Mouse (Mus musculus) stomach, postnatal 0 days (tissue): ENCODE data around the gene Cmbl. TPM values are rescaled to one million over a fixed set of nuclear protein-coding genes. Genes with fewer than 3 reads are reported as not detected.
A peak's percentile ranks its signal among the peaks of the same experiment; 100 is the strongest.

Experiments
- ATAC-seq: fragments of 200-750 bp; cut with Nextera tagmentation; 2 replicates; pipeline ENCODE4 v1.8.0; 2017; ENCODE audit not compliant: low FRiP score, low TSS enrichment
- DNase-seq: peaks from one replicate; pipeline ENCODE4 v3.0.0-alpha.2; 2016; ENCODE audit warnings: low spot score
- H3K27ac ChIP-seq: fragments of 300-500 bp; sonication (generic); replicated peaks from 2 replicates; pipeline ENCODE4 v1.5.1; 2014; ENCODE audit warnings: mild to moderate bottlenecking, control low read depth
- H3K27me3 ChIP-seq: fragments of 300-500 bp; sonication (generic); 2 replicates; pipeline ENCODE4 v1.6.1; 2014; ENCODE audit warnings: low read length; ENCODE audit not compliant: control insufficient read depth, insufficient read depth
- H3K36me3 ChIP-seq: fragments of 300-500 bp; sonication (generic); 2 replicates; pipeline ENCODE4 v1.6.1; 2014; ENCODE audit warnings: low read length, mixed read lengths; ENCODE audit not compliant: control insufficient read depth, insufficient read depth
- H3K4me1 ChIP-seq: fragments of 300-500 bp; sonication (generic); replicated peaks from 2 replicates; pipeline ENCODE4 v1.6.1; 2014; ENCODE audit warnings: antibody characterized with exemption; ENCODE audit not compliant: control insufficient read depth, insufficient read depth
- H3K4me2 ChIP-seq: fragments of 300-500 bp; sonication (generic); replicated peaks from 2 replicates; pipeline ENCODE4 v1.6.1; 2014; ENCODE audit warnings: low read depth, mild to moderate bottlenecking, control low read depth, moderate library complexity
- H3K4me3 ChIP-seq: fragments of 300-500 bp; sonication (generic); 2 replicates; pipeline ENCODE4 v1.5.1; 2014; ENCODE audit warnings: low read depth, low read length, control low read depth
- H3K9ac ChIP-seq: fragments of 300-500 bp; sonication (generic); 2 replicates; pipeline ENCODE4 v1.6.1; 2014; ENCODE audit warnings: mild to moderate bottlenecking, low read length, control low read depth, mixed read lengths
- H3K9me3 ChIP-seq: fragments of 300-500 bp; sonication (generic); 2 replicates; pipeline ENCODE4 v1.6.1; 2016; ENCODE audit warnings: low read length; ENCODE audit not compliant: control insufficient read depth
- CTCF ChIP-seq: IDR thresholded peaks from 2 replicates; pipeline ENCODE4 v1.5.1; 2016; ENCODE audit warnings: antibody characterized with exemption, low read depth, mild to moderate bottlenecking, moderate library complexity
- EP300 ChIP-seq: optimal IDR thresholded peaks from 2 replicates; pipeline ENCODE3; 2016; ENCODE audit warnings: antibody characterized with exemption
- WGBS: fragments of 180-500 bp; shearing (Covaris S2); extraction: QIAGEN DNeasy Blood & Tissue Kit; methylation state at CpG from one replicate; pipeline ENCODE4 v1.1.7; 2014; 5-methylcytosine and 5-hydroxymethylcytosine counted together
- polyA plus RNA-seq: library from polyadenylated mRNA; unstranded; fragments of >200 nt; fragmentation: Nextera tagmentation; extraction: Ambion mirVana; gene quantifications from 2 replicates; pipeline ENCODE4 v1.2.1, GENCODE M21; 2015

The Cmbl gene
- polyA plus RNA-seq, 1 experiment from 2014 or later, result 37.8 TPM

GRCm38 (mm10) chr15:31601646-31602374, 36.6 kb downstream of the Cmbl start, which contains the start of the genes Cct5 and Fam173b:
Cct5 (minus strand) TSS chr15:31601804.
Fam173b (plus strand) TSS chr15:31601852.
- peak within 1 kb of the TSS; percentile 91 for H3K9ac ChIP-seq
- peak within 1 kb of the TSS; percentile 91 for H3K27ac ChIP-seq
- TF ChIP-seq EP300 (peak; percentile 97), CTCF (no peak)
- H3K4me1 ChIP-seq, result peaks cover 11% of the 10 kb centered on the region; the same call in 1 of the 2 replicates
- DNase-seq (peak; percentile 97), ATAC-seq (peak; percentile 92)
- H3K9me3 ChIP-seq, result no peaks in the 10 kb centered on the region
- peak within 1 kb of the TSS; percentile 93 for H3K4me2 ChIP-seq
- WGBS, result under 1% methylated on average over 63 of the region's 63 CpGs
- peak within 1 kb of the TSS; percentile 84 for H3K4me3 ChIP-seq
- H3K36me3 ChIP-seq, result peaks cover 4% of the 10 kb centered on the region; the same call in 1 of the 2 replicates
- no peaks in the 10 kb centered on the region for H3K27me3 ChIP-seq

GRCm38 (mm10) chr15:31602426-31602825, 37.2 kb downstream of the Cmbl start:
- no peaks in the 10 kb centered on the region for H3K9me3 ChIP-seq
- TF ChIP-seq CTCF (peak; percentile 78), EP300 (no peak)
- H3K27me3 ChIP-seq, result no peaks in the 10 kb centered on the region
- H3K9ac ChIP-seq, result peak overlapping the region; percentile 82
- peaks cover 2% of the 10 kb centered on the region; the same call in 1 of the 2 replicates for H3K36me3 ChIP-seq
- peak overlapping the region; percentile 91 for H3K27ac ChIP-seq
- H3K4me1 ChIP-seq, result peaks cover 11% of the 10 kb centered on the region; the same call in 1 of the 2 replicates
- peak overlapping the region; percentile 93 for H3K4me2 ChIP-seq
- peak; percentile 62 for ATAC-seq
- DNase-seq, result peak; percentile 66
- 1% methylated on average over 15 of the region's 15 CpGs for WGBS
- H3K4me3 ChIP-seq, result peak overlapping the region; percentile 84

GRCm38 (mm10) chr15:31603113-31603512, 37.9 kb downstream of the Cmbl start:
- no peak for ATAC-seq
- H3K9me3 ChIP-seq, result no peaks in the 10 kb centered on the region
- no peak overlapping the region for H3K27ac ChIP-seq
- 86% methylated on average over 13 of the region's 13 CpGs for WGBS
- no peak for DNase-seq
- no peaks in the 10 kb centered on the region for H3K27me3 ChIP-seq
- peaks cover 11% of the 10 kb centered on the region; the same call in 1 of the 2 replicates for H3K4me1 ChIP-seq
- H3K9ac ChIP-seq, result peak overlapping the region; percentile 82; the same call in 1 of the 2 replicates
- H3K36me3 ChIP-seq, result no peaks in the 10 kb centered on the region
- peak overlapping the region; percentile 93; the same call in 1 of the 2 replicates for H3K4me2 ChIP-seq
- TF ChIP-seq EP300 (no peak), CTCF (no peak)
- H3K4me3 ChIP-seq, result no peak overlapping the region

GRCm38 (mm10) chr15:31606821-31607220, 41.6 kb downstream of the Cmbl start:
- TF ChIP-seq CTCF (no peak), EP300 (no peak)
- no peak overlapping the region for H3K4me2 ChIP-seq
- no peaks in the 10 kb centered on the region for H3K4me1 ChIP-seq
- H3K27ac ChIP-seq, result no peak overlapping the region
- ATAC-seq (peak; percentile 19; the same call in 1 of the 2 replicates), DNase-seq (peak; percentile 57)
- no peaks in the 10 kb centered on the region for H3K36me3 ChIP-seq
- H3K9me3 ChIP-seq, result no peaks in the 10 kb centered on the region
- H3K27me3 ChIP-seq, result no peaks in the 10 kb centered on the region
- H3K9ac ChIP-seq, result no peak overlapping the region
- H3K4me3 ChIP-seq, result no peak overlapping the region
- 53% methylated on average over 6 of the region's 6 CpGs for WGBS

GRCm38 (mm10) chr15:31611027-31611426, 45.8 kb downstream of the Cmbl start:
- Histone ChIP-seq H3K4me3 (no peak overlapping the region), H3K4me2 (no peak overlapping the region), H3K9ac (no peak overlapping the region), H3K27ac (no peak overlapping the region), H3K27me3 (no peaks in the 10 kb centered on the region), H3K36me3 (no peaks in the 10 kb centered on the region), H3K9me3 (no peaks in the 10 kb centered on the region), H3K4me1 (no peaks in the 10 kb centered on the region)
- ATAC-seq, result 0 out of 2 replicates have a peak, but pooled peaks have one; percentile 61
- peak; percentile 71 for TF ChIP-seq CTCF
- no peak for TF ChIP-seq EP300
- 63% methylated on average over 3 of the region's 3 CpGs for WGBS
- peak; percentile 45 for DNase-seq

- H3K27me3 ChIP-seq, result no peaks in the 10 kb centered on the region
- no peak overlapping the region for H3K9ac ChIP-seq
- 89% methylated on average over 4 of the region's 4 CpGs for WGBS
- no peak for DNase-seq
- H3K27ac ChIP-seq, result no peak overlapping the region
- no peak overlapping the region for H3K4me3 ChIP-seq
- ATAC-seq, result no peak
- TF ChIP-seq CTCF, result no peak
- TF ChIP-seq EP300, result no peak
- H3K36me3 ChIP-seq, result peaks cover under 1% of the 10 kb centered on the region; the same call in 1 of the 2 replicates
- no peaks in the 10 kb centered on the region for H3K9me3 ChIP-seq
- no peak overlapping the region for H3K4me2 ChIP-seq
- H3K4me1 ChIP-seq, result no peaks in the 10 kb centered on the region
These were observed 46.8 kb downstream of the Cmbl start for GRCm38 (mm10) chr15:31611976-31612375.
